ENCODE assay signal across 15 mouse cellular contexts in genomic region chr15:78850059-78850824, GRCm38 (mm10). TPM values are rescaled to one million over a fixed set of nuclear protein-coding genes. Genes with fewer than 3 reads are reported as not detected.
DNase-seq lines count a peak whose midpoint lies in the region; ATAC-seq and TF ChIP-seq lines count a peak whose summit lies in the region.
"Had no signal": no experiment of that assay in that cellular context is flagged by ENCODE, and none has a peak within 500 bp of the region (broad histone marks: within the 10 kb centered on the region; RNA-seq: fewer than 3 reads in every experiment).

No protein-coding gene starts in this region.

- 63% methylated on average over 15 of the region's 15 CpGs for WGBS in heart, embryonic 10.5 days
- 49% methylated on average over 15 of the region's 15 CpGs for WGBS in stomach, embryonic 14.5 days
- 77% methylated on average over 14 of the region's 15 CpGs for WGBS in hindbrain, postnatal 0 days

- DNase-seq in heart, embryonic 10.5 days (ENCODE audit: low spot score): no peak
- no peak for DNase-seq in heart, adult 8-10 months (ENCODE audit: low spot score)
- peak; percentile 49 to 63 for DNase-seq in layer of hippocampus, adult 8-10 months (ENCODE audit: low spot score in 2 of 2)
- DNase-seq in layer of hippocampus, postnatal 14 days (ENCODE audit: low spot score in 2 of 2): no peak
- peak; percentile 23 for DNase-seq in heart, postnatal 4 days
- no peak for DNase-seq in hindbrain, postnatal 0 days (ENCODE audit: low spot score)
- DNase-seq: adrenal gland, postnatal 14 days; gastrocnemius, postnatal 14 days; midbrain, embryonic 14.5 days had no signal

- H3K9me3 ChIP-seq in heart, embryonic 10.5 days: no peaks in the 10 kb centered on the region
- H3K9me3 ChIP-seq in stomach, embryonic 14.5 days (ENCODE audit: control insufficient read depth, low read depth, low read length): no peaks in the 10 kb centered on the region
- H3K9me3 ChIP-seq in hindbrain, postnatal 0 days (ENCODE audit: low read length): no peaks in the 10 kb centered on the region
- H3K9me3 ChIP-seq: embryonic facial prominence, embryonic 13.5 days; forebrain, embryonic 13.5 days; hindbrain, embryonic 15.5 days had no signal

- ATAC-seq in stomach, embryonic 14.5 days (ENCODE audit: insufficient number of reproducible peaks, insufficient read depth, low FRiP score, low read depth): peak; percentile 71
- ATAC-seq in hindbrain, postnatal 0 days: no peak
- no peak for ATAC-seq in activated CD4-positive, CD25-positive, alpha-beta regulatory T cell, adult 4 months
- ATAC-seq: forebrain, embryonic 13.5 days had no signal

- H3K9ac ChIP-seq in stomach, embryonic 14.5 days (replicated peaks; ENCODE audit: low read depth, low read length): no peak overlapping the region
- H3K9ac ChIP-seq in hindbrain, postnatal 0 days (replicated peaks; ENCODE audit: low read length): no peak overlapping the region
- H3K9ac ChIP-seq: embryonic facial prominence, embryonic 13.5 days; forebrain, embryonic 13.5 days; hindbrain, embryonic 15.5 days had no signal

- 0 out of 2 replicates have a peak, but pooled peaks cover 4% of the 10 kb centered on the region for H3K27me3 ChIP-seq in heart, embryonic 10.5 days (ENCODE audit: insufficient read depth, poor library complexity, severe bottlenecking)
- no peaks in the 10 kb centered on the region for H3K27me3 ChIP-seq in stomach, embryonic 14.5 days (ENCODE audit: control insufficient read depth, insufficient read depth, low read length)
- no peaks in the 10 kb centered on the region for H3K27me3 ChIP-seq in hindbrain, postnatal 0 days (ENCODE audit: insufficient read depth, low read length)
- H3K27me3 ChIP-seq: embryonic facial prominence, embryonic 13.5 days; hindbrain, embryonic 15.5 days had no signal

- H3K4me1 ChIP-seq in heart, embryonic 10.5 days: peaks cover 56% of the 10 kb centered on the region
- peaks cover 26% of the 10 kb centered on the region for H3K4me1 ChIP-seq in stomach, embryonic 14.5 days (ENCODE audit: control insufficient read depth, insufficient read depth, low read length)
- H3K4me1 ChIP-seq in hindbrain, postnatal 0 days (ENCODE audit: insufficient read depth, low read length): no peaks in the 10 kb centered on the region

- peak overlapping the region; percentile 43 for H3K27ac ChIP-seq in heart, embryonic 10.5 days
- peak overlapping the region; percentile 72 for H3K27ac ChIP-seq in stomach, embryonic 14.5 days (ENCODE audit: low read length)
- H3K27ac ChIP-seq in hindbrain, postnatal 0 days: no peak overlapping the region
- H3K27ac ChIP-seq: embryonic facial prominence, embryonic 13.5 days; forebrain, embryonic 13.5 days; hindbrain, embryonic 15.5 days had no signal

- peaks cover 26% of the 10 kb centered on the region for H3K36me3 ChIP-seq in heart, embryonic 10.5 days
- peaks cover 27% of the 10 kb centered on the region; the same call in 1 of the 2 replicates for H3K36me3 ChIP-seq in stomach, embryonic 14.5 days (ENCODE audit: control insufficient read depth, insufficient read depth, low read length)
- H3K36me3 ChIP-seq in hindbrain, postnatal 0 days (ENCODE audit: insufficient read depth, low read length): no peaks in the 10 kb centered on the region
- H3K36me3 ChIP-seq: hindbrain, embryonic 15.5 days had no signal

- H3K4me2 ChIP-seq in stomach, embryonic 14.5 days (replicated peaks; ENCODE audit: low read depth, low read length): no peak overlapping the region
- no peak overlapping the region for H3K4me2 ChIP-seq in hindbrain, postnatal 0 days (ENCODE audit: low read depth, low read length)
- H3K4me2 ChIP-seq: embryonic facial prominence, embryonic 13.5 days; forebrain, embryonic 13.5 days; hindbrain, embryonic 15.5 days had no signal

- H3K4me3 ChIP-seq in heart, embryonic 10.5 days: no peak overlapping the region
- H3K4me3 ChIP-seq in stomach, embryonic 14.5 days (ENCODE audit: low read depth, low read length): no peak overlapping the region
- no peak overlapping the region for H3K4me3 ChIP-seq in hindbrain, postnatal 0 days (ENCODE audit: low read length)
- H3K4me3 ChIP-seq: embryonic facial prominence, embryonic 13.5 days; forebrain, embryonic 13.5 days; hindbrain, embryonic 15.5 days had no signal

- no peak for TF ChIP-seq CTCF in hindbrain, postnatal 0 days (IDR thresholded peaks at IDR 0.05; ENCODE audit: low read depth)

RNA-seq across cellular contexts. Expression of gene Lgals2, which starts 5.1 kb away (rescaled TPM):
- polyA plus RNA-seq in heart, embryonic 10.5 days (2016; fragmentation: Nextera tagmentation; extraction: Ambion mirVana): 2.2 TPM in 1 of 2 replicates, not detected in the other
- under 1 TPM in 1 of 4 experiments, not detected in 3; 0.65 TPM for total RNA-seq in heart, adult 8-10 months (2022)
- total RNA-seq in layer of hippocampus, adult 8-10 months (2022): not detected
- total RNA-seq in layer of hippocampus, postnatal 14 days (2021): not detected
- not detected for total RNA-seq in heart, postnatal 4 days (2021)
- 30.0 and 39.7 TPM in 2 replicates for polyA plus RNA-seq in stomach, embryonic 14.5 days (2014; fragmentation: Nextera tagmentation; extraction: Ambion mirVana)
- not detected in 2 replicates for total RNA-seq in hindbrain, postnatal 0 days (2014; rRNA removed)
- not detected in 2 replicates for polyA plus RNA-seq in hindbrain, postnatal 0 days (2015; fragmentation: Nextera tagmentation; extraction: Ambion mirVana)
- not detected for polyA plus RNA-seq in activated CD4-positive, CD25-positive, alpha-beta regulatory T cell, adult 4 months (2017; shearing (Covaris generic))
- total RNA-seq: gastrocnemius, postnatal 14 days; left cerebral cortex, postnatal 10 days had no signal
- polyA plus RNA-seq: embryonic facial prominence, embryonic 13.5 days; forebrain, embryonic 13.5 days; hindbrain, embryonic 15.5 days; midbrain, embryonic 14.5 days had no signal

RNA-seq across cellular contexts. Expression of gene Cdc42ep1, which starts 7.8 kb away (rescaled TPM):
- 35.1 and 37.3 TPM in 2 replicates for polyA plus RNA-seq in heart, embryonic 10.5 days (2016; fragmentation: Nextera tagmentation; extraction: Ambion mirVana)
- 10 to 100 TPM; 30.5 to 40.3 (median 39.1) TPM for total RNA-seq in heart, adult 8-10 months (2022)
- 10 to 100 TPM; 14.5 to 18.7 (median 16.2) TPM for total RNA-seq in layer of hippocampus, adult 8-10 months (2022)
- total RNA-seq in layer of hippocampus, postnatal 14 days (2021): 10 to 100 TPM in 1 of 2 experiments, 1 to 10 TPM in 1; 9.9 to 10.5 TPM
- total RNA-seq in heart, postnatal 4 days (2021): 10 to 100 TPM; 55.3 to 59.9 TPM
- polyA plus RNA-seq in stomach, embryonic 14.5 days (2014; fragmentation: Nextera tagmentation; extraction: Ambion mirVana): 40.7 and 41.7 TPM in 2 replicates
- total RNA-seq in hindbrain, postnatal 0 days (2014; rRNA removed): 20.6 and 22.5 TPM in 2 replicates
- polyA plus RNA-seq in hindbrain, postnatal 0 days (2015; fragmentation: Nextera tagmentation; extraction: Ambion mirVana): 18.1 TPM in 2 replicates
- not detected for polyA plus RNA-seq in activated CD4-positive, CD25-positive, alpha-beta regulatory T cell, adult 4 months (2017; shearing (Covaris generic))

RNA-seq across cellular contexts. Expression of gene Gga1, which starts 26.7 kb away (rescaled TPM):
- polyA plus RNA-seq in heart, embryonic 10.5 days (2016; fragmentation: Nextera tagmentation; extraction: Ambion mirVana): 51.5 and 56.6 TPM in 2 replicates
- 10 to 100 TPM; 44.8 to 49.1 (median 46.3) TPM for total RNA-seq in heart, adult 8-10 months (2022)
- total RNA-seq in layer of hippocampus, adult 8-10 months (2022): 10 to 100 TPM; 59.2 to 63.9 (median 62.6) TPM
- 10 to 100 TPM; 51.3 to 52.4 TPM for total RNA-seq in layer of hippocampus, postnatal 14 days (2021)
- total RNA-seq in heart, postnatal 4 days (2021): 10 to 100 TPM; 47.1 to 47.6 TPM
- polyA plus RNA-seq in stomach, embryonic 14.5 days (2014; fragmentation: Nextera tagmentation; extraction: Ambion mirVana): 38.2 and 40.4 TPM in 2 replicates
- total RNA-seq in hindbrain, postnatal 0 days (2014; rRNA removed): 40.0 and 47.1 TPM in 2 replicates
- polyA plus RNA-seq in hindbrain, postnatal 0 days (2015; fragmentation: Nextera tagmentation; extraction: Ambion mirVana): 40.1 and 41.2 TPM in 2 replicates
- 10 to 100 TPM; 13.8 to 18.1 TPM for polyA plus RNA-seq in activated CD4-positive, CD25-positive, alpha-beta regulatory T cell, adult 4 months (2017; shearing (Covaris generic))

RNA-seq across cellular contexts. Expression of gene Card10, which starts 47.4 kb away (rescaled TPM):
- polyA plus RNA-seq in heart, embryonic 10.5 days (2016; fragmentation: Nextera tagmentation; extraction: Ambion mirVana): 3.5 and 4.0 TPM in 2 replicates
- 10 to 100 TPM; 14.3 to 16.1 (median 15.2) TPM for total RNA-seq in heart, adult 8-10 months (2022)
- total RNA-seq in layer of hippocampus, adult 8-10 months (2022): 1 to 10 TPM; 6.6 to 8.2 (median 6.9) TPM
- 1 to 10 TPM; 4.8 to 4.9 TPM for total RNA-seq in layer of hippocampus, postnatal 14 days (2021)
- 10 to 100 TPM; 15.9 to 18.8 TPM for total RNA-seq in heart, postnatal 4 days (2021)
- polyA plus RNA-seq in stomach, embryonic 14.5 days (2014; fragmentation: Nextera tagmentation; extraction: Ambion mirVana): 6.5 and 7.6 TPM in 2 replicates
- 0.94 and 1.4 TPM in 2 replicates for total RNA-seq in hindbrain, postnatal 0 days (2014; rRNA removed)
- 2.3 and 2.6 TPM in 2 replicates for polyA plus RNA-seq in hindbrain, postnatal 0 days (2015; fragmentation: Nextera tagmentation; extraction: Ambion mirVana)
- not detected for polyA plus RNA-seq in activated CD4-positive, CD25-positive, alpha-beta regulatory T cell, adult 4 months (2017; shearing (Covaris generic))

RNA-seq across cellular contexts. Expression of gene Gm49510, which starts 49.2 kb away (rescaled TPM):
- 0.11 and 0.38 TPM in 2 replicates for polyA plus RNA-seq in heart, embryonic 10.5 days (2016; fragmentation: Nextera tagmentation; extraction: Ambion mirVana)
- not detected for total RNA-seq in heart, adult 8-10 months (2022)
- total RNA-seq in layer of hippocampus, adult 8-10 months (2022): 1 to 10 TPM in 1 of 4 experiments, under 1 TPM in 2, not detected in 1; 0.34 to 1.2 (median 0.38) TPM
- total RNA-seq in layer of hippocampus, postnatal 14 days (2021): under 1 TPM in 1 of 2 experiments, not detected in 1; 0.25 TPM
- under 1 TPM in 1 of 2 experiments, not detected in 1; 0.29 TPM for total RNA-seq in heart, postnatal 4 days (2021)
- 0.21 TPM in 1 of 2 replicates, not detected in the other for polyA plus RNA-seq in stomach, embryonic 14.5 days (2014; fragmentation: Nextera tagmentation; extraction: Ambion mirVana)
- total RNA-seq in hindbrain, postnatal 0 days (2014; rRNA removed): 0.72 TPM in 1 of 2 replicates, not detected in the other
- polyA plus RNA-seq in hindbrain, postnatal 0 days (2015; fragmentation: Nextera tagmentation; extraction: Ambion mirVana): not detected in 2 replicates
- not detected for polyA plus RNA-seq in activated CD4-positive, CD25-positive, alpha-beta regulatory T cell, adult 4 months (2017; shearing (Covaris generic))
- total RNA-seq: adrenal gland, postnatal 14 days; gastrocnemius, postnatal 14 days; left cerebral cortex, postnatal 10 days had no signal
- polyA plus RNA-seq: hindbrain, embryonic 15.5 days; midbrain, embryonic 14.5 days had no signal

Comparison
In these comparisons a context has a peak if more than half of its experiments do, and no peak if none do; other contexts are left out.
1. DNase-seq: peak in layer of hippocampus, adult 8-10 months (2 of 2) and heart, postnatal 4 days (single experiment); none in heart, embryonic 10.5 days (single experiment), heart, adult 8-10 months (single experiment), layer of hippocampus, postnatal 14 days (0 of 2) and hindbrain, postnatal 0 days (single experiment).